Mouse (Mus musculus): ENCODE data around the gene Gnpnat1. TPM values are rescaled to one million over a fixed set of nuclear protein-coding genes. Genes with fewer than 3 reads are reported as not detected.
A peak's percentile ranks its signal among the peaks of the same experiment; 100 is the strongest.

Gene Gnpnat1
- polyA plus RNA-seq, 1 experiment from 2014 or later: 44.5 TPM

DNA sequence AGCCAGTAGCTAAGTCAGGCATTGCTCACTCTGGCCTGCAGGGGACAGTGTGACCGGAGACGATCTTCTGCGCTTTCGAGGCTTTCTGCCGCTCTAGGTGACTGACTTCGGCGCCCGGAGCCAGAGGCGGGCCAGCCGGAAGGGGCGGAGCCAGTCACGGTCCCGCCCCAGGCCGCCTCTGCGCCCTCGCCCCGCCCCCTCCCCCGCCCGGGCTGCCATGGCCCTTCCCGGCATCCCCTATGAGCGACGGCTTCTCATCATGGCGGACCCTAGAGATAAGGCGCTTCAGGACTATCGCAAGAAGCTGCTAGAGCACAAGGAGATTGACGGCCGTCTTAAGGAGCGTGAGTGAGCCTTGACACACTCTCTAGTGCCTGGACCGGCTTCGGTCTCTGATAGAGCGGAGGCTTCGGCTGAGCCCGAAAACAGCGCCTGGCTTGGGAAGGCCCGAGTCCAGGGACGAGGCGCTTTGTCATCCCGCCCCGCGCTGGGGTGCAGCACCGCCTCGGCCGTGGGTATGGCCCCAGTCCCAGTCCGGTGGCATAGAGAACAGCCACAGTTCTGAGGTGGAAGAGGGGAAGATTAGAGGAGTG is 75.0 kb downstream of the Gnpnat1 start, which contains the start of gene Psmc6:
TSS of gene Psmc6 (plus strand) at position 200 of the 593 bp plus-strand sequence.
- Histone ChIP-seq H3K36me3 (ENCODE audit: control insufficient read depth, insufficient read depth, low read length) (0 out of 2 replicates have a peak, but pooled peaks cover 4% of the 10 kb centered on the region), H3K4me2 (replicated peaks; ENCODE audit: low read depth, low read length) (peak within 1 kb of the TSS; percentile 54), H3K4me3 (ENCODE audit: low read depth, low read length) (peak within 1 kb of the TSS; percentile 92), H3K27me3 (ENCODE audit: control insufficient read depth, insufficient read depth, low read length) (no peaks in the 10 kb centered on the region), H3K9ac (ENCODE audit: low read depth, low read length) (peak within 1 kb of the TSS; percentile 98), H3K4me1 (replicated peaks; ENCODE audit: control insufficient read depth, insufficient read depth, low read length) (0 out of 2 replicates have a peak, but pooled peaks cover 2% of the 10 kb centered on the region), H3K9me3 (ENCODE audit: control insufficient read depth, low read length) (no peaks in the 10 kb centered on the region), H3K27ac (ENCODE audit: low read depth, low read length) (peak within 1 kb of the TSS; percentile 73)
- peak; percentile 97 for ATAC-seq (ENCODE audit: low FRiP score)
- WGBS: under 1% methylated on average over 36 of the region's 44 CpGs
- peak; percentile 95 for DNase-seq (ENCODE audit: low spot score)

- H3K36me3 ChIP-seq (ENCODE audit: control insufficient read depth, insufficient read depth, low read length): 0 out of 2 replicates have a peak, but pooled peaks cover 2% of the 10 kb centered on the region
- 0 out of 2 replicates have a peak overlapping the region, but pooled peaks have one; percentile 22 for H3K4me2 ChIP-seq (replicated peaks; ENCODE audit: low read depth, low read length)
- no peaks in the 10 kb centered on the region for H3K27me3 ChIP-seq (ENCODE audit: control insufficient read depth, insufficient read depth, low read length)
- no peaks in the 10 kb centered on the region for H3K9me3 ChIP-seq (ENCODE audit: control insufficient read depth, low read length)
- 16% methylated on average over 8 of the region's 8 CpGs for WGBS
- H3K4me3 ChIP-seq (ENCODE audit: low read depth, low read length): peak overlapping the region; percentile 92
- H3K4me1 ChIP-seq (replicated peaks; ENCODE audit: control insufficient read depth, insufficient read depth, low read length): 0 out of 2 replicates have a peak, but pooled peaks cover 2% of the 10 kb centered on the region
- no peak for DNase-seq (ENCODE audit: low spot score)
- 0 out of 2 replicates have a peak overlapping the region, but pooled peaks have one; percentile 2 for H3K9ac ChIP-seq (ENCODE audit: low read depth, low read length)
- no peak overlapping the region for H3K27ac ChIP-seq (ENCODE audit: low read depth, low read length)
- peak; percentile 37 for ATAC-seq (ENCODE audit: low FRiP score)
Measured at GRCm38 (mm10) chr14:45329018-45329588, 75.6 kb downstream of the Gnpnat1 start.

GRCm38 (mm10) chr14:45328072-45328713 is 76.5 kb downstream of the Gnpnat1 start:
- Histone ChIP-seq H3K27me3 (ENCODE audit: control insufficient read depth, insufficient read depth, low read length) (no peaks in the 10 kb centered on the region), H3K9ac (ENCODE audit: low read depth, low read length) (no peak overlapping the region), H3K4me1 (replicated peaks; ENCODE audit: control insufficient read depth, insufficient read depth, low read length) (0 out of 2 replicates have a peak, but pooled peaks cover 2% of the 10 kb centered on the region), H3K9me3 (ENCODE audit: control insufficient read depth, low read length) (no peaks in the 10 kb centered on the region), H3K27ac (ENCODE audit: low read depth, low read length) (no peak overlapping the region), H3K4me3 (ENCODE audit: low read depth, low read length) (no peak overlapping the region), H3K4me2 (replicated peaks; ENCODE audit: low read depth, low read length) (no peak overlapping the region), H3K36me3 (ENCODE audit: control insufficient read depth, insufficient read depth, low read length) (0 out of 2 replicates have a peak, but pooled peaks cover 2% of the 10 kb centered on the region)
- no peak for DNase-seq (ENCODE audit: low spot score)
- WGBS: 89% methylated on average over 4 of the region's 4 CpGs
- no peak for ATAC-seq (ENCODE audit: low FRiP score)

Other genes starting within 250 kb of the Gnpnat1 start
- 9.6 and 10.0 TPM in 2 replicates for gene Gpr137c, start 185.2 kb downstream of the Gnpnat1 start, polyA plus RNA-seq (2014; fragmentation: Nextera tagmentation; extraction: Ambion mirVana)
- gene Txndc16, start 184.6 kb downstream of the Gnpnat1 start, polyA plus RNA-seq (2014; fragmentation: Nextera tagmentation; extraction: Ambion mirVana): 23.3 and 24.9 TPM in 2 replicates
- gene Ero1l, start 86.1 kb downstream of the Gnpnat1 start, polyA plus RNA-seq (2014; fragmentation: Nextera tagmentation; extraction: Ambion mirVana): 32.2 and 33.9 TPM in 2 replicates
- gene Psmc6, start 75.1 kb downstream of the Gnpnat1 start, polyA plus RNA-seq (2014; fragmentation: Nextera tagmentation; extraction: Ambion mirVana): 253 and 263 TPM in 2 replicates
- 35.2 and 51.6 TPM in 2 replicates for gene Styx, start 53.8 kb downstream of the Gnpnat1 start, polyA plus RNA-seq (2014; fragmentation: Nextera tagmentation; extraction: Ambion mirVana)
- gene Fermt2, start 125.2 kb upstream of the Gnpnat1 start, polyA plus RNA-seq (2014; fragmentation: Nextera tagmentation; extraction: Ambion mirVana): 74.4 and 88.1 TPM in 2 replicates

Measured in hindbrain, embryonic 11.5 days (tissue).